Mouse (Mus musculus): ENCODE results near the gene Unc5c.

DNA sequence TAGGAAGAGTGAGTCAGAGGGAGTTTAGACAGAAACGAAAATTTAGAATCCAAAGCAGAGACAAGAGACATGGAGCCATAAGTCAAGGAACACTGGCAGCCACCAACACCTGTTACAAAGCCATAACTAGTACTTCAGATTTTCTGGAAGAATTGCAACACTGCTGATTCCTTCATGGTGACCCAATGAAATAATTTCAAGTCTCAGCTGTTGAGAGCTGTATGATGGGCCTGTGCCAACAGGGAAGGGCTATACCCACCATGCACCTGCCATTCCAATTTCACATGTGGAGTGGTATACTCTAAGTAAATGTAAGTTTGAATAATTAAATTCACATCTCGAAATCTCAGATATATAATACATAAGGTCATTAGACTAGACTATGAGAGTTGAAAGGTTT is 259.5 kb downstream of the Unc5c start:
- TF ChIP-seq CTCF (IDR thresholded peaks at IDR 0.05; ENCODE audit: low read depth, low read length) (no peak), POLR2A (IDR thresholded peaks at IDR 0.05; ENCODE audit: borderline replicate concordance, low read depth, low read length) (no peak)

All from bone marrow macrophage, adult 2 months (primary cell).